Mouse (Mus musculus): ENCODE data around the gene Atp6v1d. TPM values are rescaled to one million over a fixed set of nuclear protein-coding genes. Genes with fewer than 3 reads are reported as not detected.

Atp6v1d gene
- 134 and 147 TPM in 2 replicates for polyA plus RNA-seq (2015; fragmentation: Nextera tagmentation; extraction: Ambion mirVana)

DNA sequence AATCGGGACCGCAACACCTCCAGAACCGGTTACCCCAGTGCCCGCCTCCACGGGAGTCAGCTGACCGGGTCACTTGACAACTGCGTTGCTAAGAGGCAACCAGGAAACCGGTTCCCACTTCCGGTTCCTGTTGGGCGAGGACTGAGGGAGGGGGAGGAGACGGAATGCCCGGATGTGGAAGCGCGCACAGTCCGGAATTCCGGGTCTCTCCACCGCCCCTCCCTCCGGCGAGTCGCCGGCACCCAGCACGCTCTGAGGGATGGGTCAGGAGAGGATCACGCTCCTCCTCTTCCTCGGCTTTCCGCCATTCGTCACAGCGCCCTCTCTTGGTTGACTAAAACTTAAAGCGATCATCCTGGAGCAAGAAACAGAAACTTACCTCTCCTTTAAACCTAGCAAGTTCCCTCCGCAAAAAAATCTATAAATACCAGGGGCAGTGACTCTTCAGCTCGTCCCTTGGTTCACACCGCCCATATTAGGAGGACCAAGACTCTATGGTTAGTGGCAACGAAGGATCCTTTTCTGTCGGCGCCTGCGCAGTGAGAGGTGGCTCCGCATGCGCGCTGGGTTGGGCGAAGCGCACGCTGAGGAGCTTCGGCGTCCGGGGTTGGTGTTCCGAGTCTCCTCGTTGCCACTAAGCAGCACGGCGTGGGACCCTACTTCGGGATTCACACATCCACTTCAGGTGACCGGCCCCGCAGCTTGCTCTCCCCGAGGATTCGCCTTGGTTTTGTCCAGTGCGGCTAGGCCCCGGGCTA, at the start of gene Atp6v1d, which contains the start of gene Eif2s1:
Gene Atp6v1d (minus strand): TSS at position 143 of the 758 bp plus-strand sequence.
Gene Eif2s1 (plus strand): TSS at position 324 of the 758 bp plus-strand sequence.
- ATAC-seq = peak; percentile 100
- 0% methylated on average over 53 of the region's 55 CpGs for WGBS
- H3K4me2 ChIP-seq (ENCODE audit: low read length) = peak within 1 kb of the TSS; percentile 93
- no peaks in the 10 kb centered on the region for H3K9me3 ChIP-seq (replicated peaks; ENCODE audit: control insufficient read depth, low read length, poor library complexity, severe bottlenecking)
- peak within 1 kb of the TSS; percentile 99 for H3K4me3 ChIP-seq (ENCODE audit: low read depth, low read length)
- H3K4me1 ChIP-seq (ENCODE audit: control insufficient read depth, insufficient read depth, low read length) = peaks cover 23% of the 10 kb centered on the region
- H3K9ac ChIP-seq (ENCODE audit: low read depth, low read length) = peak within 1 kb of the TSS; percentile 86
- H3K27me3 ChIP-seq (ENCODE audit: control insufficient read depth, insufficient read depth, low read depth, low read length) = no peaks in the 10 kb centered on the region
- H3K27ac ChIP-seq (ENCODE audit: low read length) = peak within 1 kb of the TSS; percentile 88
- H3K36me3 ChIP-seq (ENCODE audit: control insufficient read depth, insufficient read depth, low read length) = no peaks in the 10 kb centered on the region

DNA sequence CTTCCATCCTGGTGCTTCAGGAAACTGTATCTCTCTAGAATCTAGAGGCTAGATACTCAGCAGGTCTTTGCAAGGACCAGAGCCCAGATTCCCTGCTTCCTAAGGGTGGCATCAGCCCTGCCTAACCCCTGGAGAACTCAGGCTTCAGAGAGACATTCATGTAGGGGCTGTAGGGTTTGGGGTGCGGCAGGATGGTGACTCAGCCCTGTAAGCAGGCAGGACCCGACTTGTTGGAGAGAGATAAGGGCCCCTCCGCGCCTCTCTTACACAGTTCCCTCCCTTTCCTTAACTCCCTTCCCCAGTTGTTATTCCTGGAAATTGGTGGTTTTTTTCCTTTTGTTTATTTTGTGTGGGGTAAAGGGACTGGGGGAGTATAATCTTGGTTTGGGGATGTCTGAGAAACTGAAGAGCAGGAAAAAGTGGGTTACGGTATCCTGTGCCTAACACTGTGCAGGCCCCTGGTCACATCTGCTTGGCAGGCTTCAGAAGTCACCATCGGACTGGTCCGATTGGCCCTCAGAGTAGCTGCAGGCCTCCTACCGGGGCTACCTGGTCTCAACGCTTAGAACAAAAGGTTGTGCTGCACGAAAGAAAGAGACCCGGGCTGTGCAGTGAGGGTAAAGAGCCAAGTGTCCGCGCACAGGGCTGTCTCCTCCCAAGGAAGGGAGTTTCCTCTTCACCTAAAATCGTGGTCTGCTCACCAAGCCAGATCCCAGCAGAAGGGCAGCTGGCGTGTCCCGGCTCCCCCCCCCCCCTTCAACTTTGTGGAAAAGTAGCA, 49.4 kb upstream of the Atp6v1d start:
- no peaks in the 10 kb centered on the region for H3K36me3 ChIP-seq (ENCODE audit: control insufficient read depth, insufficient read depth, low read length)
- peak overlapping the region; percentile 61 for H3K4me2 ChIP-seq (ENCODE audit: low read length)
- peaks cover 42% of the 10 kb centered on the region for H3K27me3 ChIP-seq (ENCODE audit: control insufficient read depth, insufficient read depth, low read depth, low read length)
- 15% methylated on average over 16 of the region's 16 CpGs for WGBS
- no peak overlapping the region for H3K27ac ChIP-seq (ENCODE audit: low read length)
- peaks cover 12% of the 10 kb centered on the region for H3K4me1 ChIP-seq (ENCODE audit: control insufficient read depth, insufficient read depth, low read length)
- no peak overlapping the region for H3K9ac ChIP-seq (ENCODE audit: low read depth, low read length)
- no peaks in the 10 kb centered on the region for H3K9me3 ChIP-seq (replicated peaks; ENCODE audit: control insufficient read depth, low read length, poor library complexity, severe bottlenecking)
- no peak for ATAC-seq
- peak overlapping the region; percentile 31; the same call in 1 of the 2 replicates for H3K4me3 ChIP-seq (ENCODE audit: low read depth, low read length)

DNA sequence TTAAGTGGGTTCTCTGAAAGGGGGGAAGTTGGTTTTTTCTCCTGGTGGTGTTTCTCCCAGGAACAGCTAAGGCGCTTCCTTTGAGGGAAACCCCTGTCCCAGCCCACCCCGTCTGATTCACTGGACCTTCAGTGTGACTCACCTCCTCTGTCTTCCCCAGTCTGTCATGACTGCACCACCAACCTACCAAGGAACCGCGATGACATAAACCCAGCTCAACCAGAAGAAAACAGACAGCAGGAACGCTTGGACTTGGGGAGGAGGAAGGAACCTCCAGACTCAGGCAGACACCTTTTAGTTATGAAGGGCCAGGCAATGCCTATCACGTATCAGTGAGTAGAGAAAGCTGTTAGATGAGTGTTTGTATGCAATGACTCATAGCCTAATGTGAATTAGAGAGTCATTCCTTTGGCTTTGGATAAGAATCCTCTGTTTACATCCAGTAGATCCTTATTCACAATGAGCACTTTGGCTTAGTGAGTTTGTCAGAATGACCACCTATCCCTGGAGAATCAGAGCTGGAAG, 46.7 kb upstream of the Atp6v1d start:
- H3K27me3 ChIP-seq (ENCODE audit: control insufficient read depth, insufficient read depth, low read depth, low read length) = peaks cover 36% of the 10 kb centered on the region
- no peak overlapping the region for H3K27ac ChIP-seq (ENCODE audit: low read length)
- no peaks in the 10 kb centered on the region for H3K9me3 ChIP-seq (replicated peaks; ENCODE audit: control insufficient read depth, low read length, poor library complexity, severe bottlenecking)
- WGBS = 82% methylated on average over 6 of the region's 6 CpGs
- H3K4me1 ChIP-seq (ENCODE audit: control insufficient read depth, insufficient read depth, low read length) = peaks cover 12% of the 10 kb centered on the region
- H3K4me3 ChIP-seq (ENCODE audit: low read depth, low read length) = no peak overlapping the region
- H3K36me3 ChIP-seq (ENCODE audit: control insufficient read depth, insufficient read depth, low read length) = no peaks in the 10 kb centered on the region
- no peak for ATAC-seq
- H3K4me2 ChIP-seq (ENCODE audit: low read length) = no peak overlapping the region
- H3K9ac ChIP-seq (ENCODE audit: low read depth, low read length) = no peak overlapping the region

DNA sequence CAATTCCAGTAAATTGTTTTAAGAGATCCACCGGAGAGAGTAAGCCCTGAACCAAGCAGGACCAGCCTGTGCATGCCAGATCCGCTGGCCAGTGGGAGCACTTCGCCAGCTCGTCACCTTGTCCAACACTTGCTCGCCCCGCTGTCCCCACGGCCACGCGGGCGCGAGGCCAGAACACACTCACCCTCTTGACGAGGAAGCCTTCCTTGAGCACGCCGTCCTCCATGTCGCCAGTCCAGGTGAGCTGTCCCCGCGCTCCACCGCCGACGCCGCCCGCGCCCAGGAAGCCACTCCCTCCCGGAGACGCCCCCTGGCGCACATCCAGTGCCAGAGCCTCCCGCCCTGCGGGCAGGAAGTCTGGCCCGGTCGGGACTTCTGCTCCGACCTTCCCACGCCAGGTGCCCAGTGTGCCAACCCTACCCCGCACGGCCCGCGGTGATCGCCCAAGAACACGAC, 45.3 kb upstream of the Atp6v1d start, which contains the start of gene Plek2:
Gene Plek2 (minus strand): TSS at position 258 of the 456 bp plus-strand sequence.
- Histone ChIP-seq H3K4me1 (ENCODE audit: control insufficient read depth, insufficient read depth, low read length) (peaks cover 8% of the 10 kb centered on the region), H3K4me2 (ENCODE audit: low read length) (peak within 1 kb of the TSS; percentile 97), H3K4me3 (ENCODE audit: low read depth, low read length) (peak within 1 kb of the TSS; percentile 52), H3K27me3 (ENCODE audit: control insufficient read depth, insufficient read depth, low read depth, low read length) (peaks cover 29% of the 10 kb centered on the region), H3K27ac (ENCODE audit: low read length) (no peak within 1 kb of the TSS), H3K9ac (ENCODE audit: low read depth, low read length) (peak within 1 kb of the TSS; percentile 70), H3K36me3 (ENCODE audit: control insufficient read depth, insufficient read depth, low read length) (no peaks in the 10 kb centered on the region), H3K9me3 (replicated peaks; ENCODE audit: control insufficient read depth, low read length, poor library complexity, severe bottlenecking) (no peaks in the 10 kb centered on the region)
- WGBS = 1% methylated on average over 38 of the region's 38 CpGs
- ATAC-seq = peak; percentile 59

DNA sequence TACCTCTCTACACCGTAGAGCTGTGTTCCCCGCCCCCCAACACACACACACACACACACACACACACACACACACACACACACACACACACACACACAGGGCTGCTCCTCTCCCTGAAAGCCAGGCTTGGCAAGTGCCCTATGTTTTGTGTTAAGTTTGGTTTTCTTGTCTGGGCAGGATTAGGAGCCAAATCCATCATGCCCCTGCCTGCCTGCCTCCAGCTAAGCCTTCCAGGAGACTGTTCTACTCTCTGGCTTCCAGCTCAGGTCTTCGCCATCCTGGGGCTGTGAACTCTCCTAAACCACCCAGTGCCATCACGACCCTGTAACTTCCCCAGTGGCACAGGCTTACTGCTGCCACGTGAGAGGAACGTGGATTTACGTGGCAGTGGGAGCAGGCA, 43.1 kb upstream of the Atp6v1d start:
- Histone ChIP-seq H3K27ac (ENCODE audit: low read length) (no peak overlapping the region), H3K4me2 (ENCODE audit: low read length) (no peak overlapping the region), H3K4me3 (ENCODE audit: low read depth, low read length) (no peak overlapping the region), H3K9me3 (replicated peaks; ENCODE audit: control insufficient read depth, low read length, poor library complexity, severe bottlenecking) (no peaks in the 10 kb centered on the region), H3K4me1 (ENCODE audit: control insufficient read depth, insufficient read depth, low read length) (0 out of 2 replicates have a peak, but pooled peaks cover 2% of the 10 kb centered on the region), H3K9ac (ENCODE audit: low read depth, low read length) (no peak overlapping the region), H3K27me3 (ENCODE audit: control insufficient read depth, insufficient read depth, low read depth, low read length) (peaks cover 10% of the 10 kb centered on the region), H3K36me3 (ENCODE audit: control insufficient read depth, insufficient read depth, low read length) (no peaks in the 10 kb centered on the region)
- 83% methylated on average over 7 of the region's 7 CpGs for WGBS
- no peak for ATAC-seq

DNA sequence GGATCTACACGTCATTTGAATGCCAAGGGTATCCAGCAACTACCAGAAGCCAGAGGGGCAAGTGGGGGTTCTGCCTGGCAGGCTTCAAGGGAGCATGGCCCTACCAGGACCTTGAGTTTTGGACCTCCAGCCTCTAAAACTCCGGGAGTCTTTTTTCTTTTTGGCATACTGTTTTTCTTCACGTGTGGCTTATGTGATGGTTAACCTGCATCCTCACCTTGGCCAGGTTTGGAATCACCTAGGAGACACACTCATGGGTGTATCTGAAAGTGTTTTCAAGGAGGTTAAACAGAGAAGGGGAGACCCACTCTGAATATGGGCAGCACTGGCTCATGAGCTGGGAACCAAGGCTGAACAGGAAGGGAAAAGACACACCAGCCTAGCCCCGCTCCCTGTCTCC, 41.9 kb upstream of the Atp6v1d start:
- no peak overlapping the region for H3K9ac ChIP-seq (ENCODE audit: low read depth, low read length)
- 83% methylated on average over 4 of the region's 4 CpGs for WGBS
- no peak for ATAC-seq
- 0 out of 2 replicates have a peak, but pooled peaks cover 2% of the 10 kb centered on the region for H3K4me1 ChIP-seq (ENCODE audit: control insufficient read depth, insufficient read depth, low read length)
- no peak overlapping the region for H3K4me3 ChIP-seq (ENCODE audit: low read depth, low read length)
- H3K27ac ChIP-seq (ENCODE audit: low read length) = no peak overlapping the region
- H3K36me3 ChIP-seq (ENCODE audit: control insufficient read depth, insufficient read depth, low read length) = no peaks in the 10 kb centered on the region
- H3K4me2 ChIP-seq (ENCODE audit: low read length) = no peak overlapping the region
- H3K9me3 ChIP-seq (replicated peaks; ENCODE audit: control insufficient read depth, low read length, poor library complexity, severe bottlenecking) = no peaks in the 10 kb centered on the region
- H3K27me3 ChIP-seq (ENCODE audit: control insufficient read depth, insufficient read depth, low read depth, low read length) = peaks cover 4% of the 10 kb centered on the region

DNA sequence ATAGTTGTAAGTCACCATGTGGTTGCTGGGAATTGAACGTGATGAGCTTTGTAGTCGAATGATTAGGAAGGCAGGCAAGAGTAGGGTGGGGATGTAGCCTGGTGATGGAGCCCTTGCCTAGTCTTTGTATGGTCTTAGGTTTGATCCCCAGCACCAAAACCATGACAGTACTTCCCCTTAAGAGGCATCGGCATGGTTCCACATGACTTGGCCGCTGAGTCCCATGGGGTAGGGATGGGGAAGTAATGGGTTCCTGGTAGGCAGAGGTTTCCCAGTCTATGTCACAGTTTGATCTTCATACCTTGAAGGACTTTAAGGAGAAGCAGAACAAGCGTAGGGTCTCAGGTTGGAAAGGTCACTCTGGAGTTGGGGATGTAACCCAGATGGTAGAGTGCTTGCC, 40.0 kb upstream of the Atp6v1d start:
- H3K4me1 ChIP-seq (ENCODE audit: control insufficient read depth, insufficient read depth, low read length) = no peaks in the 10 kb centered on the region

DNA sequence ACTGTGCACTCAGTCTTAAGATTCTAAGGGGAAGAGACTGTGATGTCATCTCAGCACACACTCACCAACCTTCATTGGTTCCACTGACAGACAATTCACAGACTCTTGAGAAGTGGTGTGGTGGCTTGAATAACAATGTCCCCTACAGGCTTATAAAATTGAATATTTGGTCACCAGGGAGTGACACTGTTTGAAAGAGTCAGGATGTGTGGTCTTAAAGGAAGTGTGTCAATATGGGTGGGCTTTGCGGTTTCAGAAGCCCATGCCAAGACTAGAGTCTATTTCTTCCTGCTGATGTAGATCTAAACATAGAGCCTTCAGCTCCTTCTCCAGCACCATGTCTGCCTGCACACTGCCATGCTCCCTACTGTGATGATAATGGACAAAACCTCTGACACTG, 36.4 kb upstream of the Atp6v1d start:
- Histone ChIP-seq H3K36me3 (ENCODE audit: control insufficient read depth, insufficient read depth, low read length) (no peaks in the 10 kb centered on the region), H3K9ac (ENCODE audit: low read depth, low read length) (no peak overlapping the region), H3K4me3 (ENCODE audit: low read depth, low read length) (no peak overlapping the region), H3K9me3 (replicated peaks; ENCODE audit: control insufficient read depth, low read length, poor library complexity, severe bottlenecking) (no peaks in the 10 kb centered on the region), H3K27ac (ENCODE audit: low read length) (no peak overlapping the region), H3K4me1 (ENCODE audit: control insufficient read depth, insufficient read depth, low read length) (no peaks in the 10 kb centered on the region), H3K27me3 (ENCODE audit: control insufficient read depth, insufficient read depth, low read depth, low read length) (no peaks in the 10 kb centered on the region), H3K4me2 (ENCODE audit: low read length) (no peak overlapping the region)
- no peak for ATAC-seq
- 100% methylated on average over 1 of the region's 1 CpGs for WGBS

More for the DNA sequence above, 40.0 kb upstream of the Atp6v1d start:
- Histone ChIP-seq H3K27ac (ENCODE audit: low read length) (no peak overlapping the region), H3K9ac (ENCODE audit: low read depth, low read length) (no peak overlapping the region), H3K4me2 (ENCODE audit: low read length) (no peak overlapping the region), H3K27me3 (ENCODE audit: control insufficient read depth, insufficient read depth, low read depth, low read length) (no peaks in the 10 kb centered on the region), H3K4me3 (ENCODE audit: low read depth, low read length) (no peak overlapping the region), H3K9me3 (replicated peaks; ENCODE audit: control insufficient read depth, low read length, poor library complexity, severe bottlenecking) (no peaks in the 10 kb centered on the region), H3K36me3 (ENCODE audit: control insufficient read depth, insufficient read depth, low read length) (no peaks in the 10 kb centered on the region)
- 86% methylated on average over 5 of the region's 5 CpGs for WGBS
- no peak for ATAC-seq

Measured in midbrain, embryonic 16.5 days (tissue).